Mouse (Mus musculus): ENCODE measurements around the gene Kif4. TPM values are rescaled to one million over a fixed set of nuclear protein-coding genes. Genes with fewer than 3 reads are reported as not detected.

The Kif4 gene
- polyA plus RNA-seq, 1 experiment from 2014 or later = 31.2 TPM

Other genes starting within 250 kb of the Kif4 start
- 0.19 TPM in 1 of 2 replicates, not detected in the other for gene Otud6a, start 196.7 kb upstream of the Kif4 start, polyA plus RNA-seq (2015; fragmentation: Nextera tagmentation; extraction: Ambion mirVana)
- 0.47 and 0.69 TPM in 2 replicates for gene Awat2, start 183.0 kb upstream of the Kif4 start, polyA plus RNA-seq (2015; fragmentation: Nextera tagmentation; extraction: Ambion mirVana)
- 39.9 and 40.6 TPM in 2 replicates for gene Igbp1, start 131.4 kb upstream of the Kif4 start, polyA plus RNA-seq (2015; fragmentation: Nextera tagmentation; extraction: Ambion mirVana)
- gene Dgat2l6, start 100.9 kb upstream of the Kif4 start, polyA plus RNA-seq (2015; fragmentation: Nextera tagmentation; extraction: Ambion mirVana) = not detected in 2 replicates
- not detected in 2 replicates for gene Awat1, start 53.5 kb upstream of the Kif4 start, polyA plus RNA-seq (2015; fragmentation: Nextera tagmentation; extraction: Ambion mirVana)
- not detected in 2 replicates for gene P2ry4, start 30.9 kb upstream of the Kif4 start, polyA plus RNA-seq (2015; fragmentation: Nextera tagmentation; extraction: Ambion mirVana)
- not detected in 2 replicates for gene Arr3, start 20.2 kb upstream of the Kif4 start, polyA plus RNA-seq (2015; fragmentation: Nextera tagmentation; extraction: Ambion mirVana)
- gene Pdzd11, start 831 bp downstream of the Kif4 start, polyA plus RNA-seq (2015; fragmentation: Nextera tagmentation; extraction: Ambion mirVana) = 101 TPM in 2 replicates
- gene Gdpd2, start 104.1 kb downstream of the Kif4 start, polyA plus RNA-seq (2015; fragmentation: Nextera tagmentation; extraction: Ambion mirVana) = 2.1 and 3.3 TPM in 2 replicates
- 4.6 and 5.0 TPM in 2 replicates for gene Dlg3, start 142.0 kb downstream of the Kif4 start, polyA plus RNA-seq (2015; fragmentation: Nextera tagmentation; extraction: Ambion mirVana)

Data from kidney, embryonic 15.5 days (tissue).